Mouse (Mus musculus) liver, embryonic 11.5 days (tissue): Measurements from ENCODE around the gene Alk. TPM values are rescaled to one million over a fixed set of nuclear protein-coding genes. Genes with fewer than 3 reads are reported as not detected.

Experiments
- ATAC-seq: fragments of 200-750 bp; cut with Nextera tagmentation; replicated peaks from 2 replicates; pipeline ENCODE4 v1.8.0; 2017; ENCODE audit warnings: moderate number of reproducible peaks, mild to moderate bottlenecking, moderate TSS enrichment, moderate library complexity; ENCODE audit not compliant: low FRiP score
- DNase-seq: peaks from one replicate; pipeline ENCODE4 v3.0.0-alpha.2; 2017; ENCODE audit warnings: low spot score
- H3K27ac ChIP-seq: fragments of 300-500 bp; sonication (generic); 2 replicates; pipeline ENCODE4 v1.5.1; 2014; ENCODE audit warnings: mild to moderate bottlenecking, low read depth, low read length, control low read depth
- H3K27me3 ChIP-seq: fragments of 300-500 bp; sonication (generic); replicated peaks from 2 replicates; pipeline ENCODE4 v1.6.1; 2014; ENCODE audit warnings: low read length, mixed read lengths; ENCODE audit not compliant: control insufficient read depth, insufficient read depth
- H3K36me3 ChIP-seq: fragments of 300-500 bp; sonication (generic); 2 replicates; pipeline ENCODE4 v1.6.1; 2014; ENCODE audit warnings: mild to moderate bottlenecking, low read length, moderate library complexity, mixed read lengths; ENCODE audit not compliant: control insufficient read depth, insufficient read depth
- H3K4me1 ChIP-seq: fragments of 300-500 bp; sonication (generic); replicated peaks from 2 replicates; pipeline ENCODE4 v1.6.1; 2014; ENCODE audit warnings: low read length, mixed read lengths; ENCODE audit not compliant: control insufficient read depth, insufficient read depth
- H3K4me2 ChIP-seq: fragments of 300-500 bp; sonication (generic); 2 replicates; pipeline ENCODE4 v1.6.1; 2014; ENCODE audit warnings: mild to moderate bottlenecking, control low read depth, moderate library complexity
- H3K4me3 ChIP-seq: fragments of 300-500 bp; sonication (generic); 2 replicates; pipeline ENCODE4 v1.5.1; 2014; ENCODE audit warnings: low read depth, low read length, control low read depth
- H3K9ac ChIP-seq: fragments of 300-500 bp; sonication (generic); 2 replicates; pipeline ENCODE4 v1.6.1; 2014; ENCODE audit warnings: low read depth, low read length, control low read depth
- H3K9me3 ChIP-seq: fragments of 300-500 bp; sonication (generic); 2 replicates; pipeline ENCODE4 v1.6.1; 2016; ENCODE audit warnings: low read length, inconsistent platforms, mixed read lengths; ENCODE audit not compliant: control insufficient read depth
- WGBS: fragments of 180-500 bp; shearing (Covaris S2); extraction: QIAGEN DNeasy Blood & Tissue Kit; methylation state at CpG from one replicate; pipeline ENCODE4 v1.1.7; 2014; 5-methylcytosine and 5-hydroxymethylcytosine counted together
- polyA plus RNA-seq: library from polyadenylated mRNA; unstranded; fragments of >200 nt; fragmentation: Nextera tagmentation; extraction: Ambion mirVana; gene quantifications from 2 replicates; pipeline ENCODE4 v1.2.1, GENCODE M21; 2014

Alk gene
- polyA plus RNA-seq, 1 experiment from 2014 or later = 0.21 TPM

DNA sequence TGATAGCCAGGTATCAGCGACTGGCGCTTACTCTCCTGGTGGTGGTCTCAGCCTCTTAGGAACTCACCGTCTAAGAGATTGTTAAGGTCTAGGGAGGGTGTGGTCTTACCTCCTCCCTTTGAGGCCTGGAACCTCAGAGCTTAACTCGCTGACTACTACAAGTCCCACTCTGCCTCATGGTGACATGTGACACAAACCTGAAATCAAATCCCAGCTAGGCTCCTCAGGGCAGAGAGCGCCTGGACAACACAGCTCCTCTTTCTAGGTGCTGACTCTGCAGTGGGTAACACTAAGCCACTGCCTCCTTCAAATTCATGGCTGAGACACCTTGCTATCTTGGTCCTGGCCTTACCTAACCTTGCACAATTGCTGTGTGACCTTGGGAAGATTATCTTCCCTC lies 689.5 kb downstream of the Alk start:
- Histone ChIP-seq H3K4me3 (no peak overlapping the region), H3K4me2 (no peak overlapping the region), H3K4me1 (no peaks in the 10 kb centered on the region), H3K9ac (no peak overlapping the region), H3K27ac (no peak overlapping the region), H3K36me3 (no peaks in the 10 kb centered on the region), H3K27me3 (no peaks in the 10 kb centered on the region), H3K9me3 (no peaks in the 10 kb centered on the region)
- ATAC-seq (no peak), DNase-seq (no peak)
- WGBS = 68% methylated on average over 5 of the region's 5 CpGs

DNA sequence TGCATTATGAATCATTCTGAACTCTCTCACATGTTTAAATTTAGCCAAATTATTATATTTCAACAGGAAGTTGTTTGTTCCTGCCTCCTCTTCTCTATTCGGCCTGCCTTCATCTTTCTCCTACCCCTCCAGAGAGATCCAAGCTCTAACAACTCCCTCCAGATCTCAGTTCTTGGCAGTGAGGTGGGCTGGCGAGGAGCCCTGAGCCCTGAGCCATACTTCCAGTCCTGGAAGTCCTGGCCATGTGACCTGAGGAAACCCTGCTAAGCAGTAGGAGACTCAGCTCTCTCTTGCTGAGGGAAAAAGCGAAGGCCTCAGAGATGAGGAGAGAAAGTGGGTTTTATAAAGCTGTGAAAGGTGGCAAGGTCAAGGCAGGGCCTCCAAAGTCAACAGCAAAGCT lies 689.9 kb downstream of the Alk start:
- H3K36me3 ChIP-seq = no peaks in the 10 kb centered on the region
- H3K4me1 ChIP-seq = no peaks in the 10 kb centered on the region
- DNase-seq (no peak), ATAC-seq (no peak)
- H3K27me3 ChIP-seq = no peaks in the 10 kb centered on the region
- no peak overlapping the region for H3K9ac ChIP-seq
- no peaks in the 10 kb centered on the region for H3K9me3 ChIP-seq
- H3K27ac ChIP-seq = no peak overlapping the region
- WGBS = 53% methylated on average over 3 of the region's 3 CpGs
- H3K4me2 ChIP-seq = no peak overlapping the region
- no peak overlapping the region for H3K4me3 ChIP-seq

- Histone ChIP-seq H3K9ac (no peak overlapping the region), H3K4me2 (no peak overlapping the region), H3K36me3 (no peaks in the 10 kb centered on the region), H3K4me1 (no peaks in the 10 kb centered on the region), H3K4me3 (no peak overlapping the region), H3K27me3 (no peaks in the 10 kb centered on the region), H3K27ac (no peak overlapping the region), H3K9me3 (no peaks in the 10 kb centered on the region)
- WGBS = 32% methylated on average over 3 of the region's 3 CpGs
- no peak for ATAC-seq
- DNase-seq = no peak
Observed at GRCm38 (mm10) chr17:71913188-71913587, 691.2 kb downstream of the Alk start.

- no peak overlapping the region for H3K27ac ChIP-seq
- DNase-seq (no peak), ATAC-seq (no peak)
- no peaks in the 10 kb centered on the region for H3K9me3 ChIP-seq
- WGBS = 41% methylated on average over 3 of the region's 3 CpGs
- no peaks in the 10 kb centered on the region for H3K4me1 ChIP-seq
- H3K9ac ChIP-seq = no peak overlapping the region
- no peaks in the 10 kb centered on the region for H3K27me3 ChIP-seq
- H3K36me3 ChIP-seq = no peaks in the 10 kb centered on the region
- H3K4me3 ChIP-seq = no peak overlapping the region
- H3K4me2 ChIP-seq = no peak overlapping the region
Observed at GRCm38 (mm10) chr17:71909107-71909506, 695.3 kb downstream of the Alk start.

DNA sequence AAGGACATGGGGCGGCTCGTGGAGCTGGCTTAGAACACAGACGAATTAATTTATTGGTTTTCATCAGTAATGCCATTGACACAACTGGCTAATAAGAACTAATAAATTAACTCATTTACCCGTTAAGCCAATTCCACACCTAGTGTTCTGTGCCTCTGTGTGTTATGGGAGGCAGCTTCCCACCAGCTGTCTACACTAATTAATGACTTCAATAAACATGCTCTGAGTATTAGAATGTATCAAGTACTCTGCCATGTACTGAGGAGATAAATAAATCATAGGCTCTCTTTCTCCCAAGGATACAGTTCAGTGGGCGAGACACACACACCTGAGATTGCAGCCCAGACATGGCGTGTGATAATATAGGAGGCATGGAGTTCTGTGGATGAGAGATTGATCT lies 723.1 kb downstream of the Alk start:
- Histone ChIP-seq H3K4me3 (no peak overlapping the region), H3K4me1 (no peaks in the 10 kb centered on the region), H3K9me3 (no peaks in the 10 kb centered on the region), H3K4me2 (no peak overlapping the region), H3K27me3 (no peaks in the 10 kb centered on the region), H3K9ac (no peak overlapping the region), H3K36me3 (no peaks in the 10 kb centered on the region), H3K27ac (no peak overlapping the region)
- no peak for DNase-seq
- ATAC-seq = no peak
- WGBS = 83% methylated on average over 6 of the region's 6 CpGs

GRCm38 (mm10) chr17:71875492-71875891 lies 728.9 kb downstream of the Alk start:
- no peak overlapping the region for H3K4me2 ChIP-seq
- DNase-seq (no peak), ATAC-seq (no peak)
- WGBS = 82% methylated on average over 7 of the region's 7 CpGs
- no peak overlapping the region for H3K27ac ChIP-seq
- H3K36me3 ChIP-seq = no peaks in the 10 kb centered on the region
- H3K9me3 ChIP-seq = no peaks in the 10 kb centered on the region
- H3K9ac ChIP-seq = no peak overlapping the region
- H3K4me1 ChIP-seq = no peaks in the 10 kb centered on the region
- H3K4me3 ChIP-seq = no peak overlapping the region
- no peaks in the 10 kb centered on the region for H3K27me3 ChIP-seq

- no peaks in the 10 kb centered on the region for H3K9me3 ChIP-seq
- no peak overlapping the region for H3K27ac ChIP-seq
- H3K9ac ChIP-seq = no peak overlapping the region
- ATAC-seq = no peak
- H3K36me3 ChIP-seq = no peaks in the 10 kb centered on the region
- WGBS = 81% methylated on average over 9 of the region's 9 CpGs
- DNase-seq = no peak
- H3K4me2 ChIP-seq = no peak overlapping the region
- H3K27me3 ChIP-seq = peaks cover 1% of the 10 kb centered on the region; the same call in 1 of the 2 replicates
- H3K4me1 ChIP-seq = no peaks in the 10 kb centered on the region
- H3K4me3 ChIP-seq = no peak overlapping the region
Observed at GRCm38 (mm10) chr17:71874795-71875194, 729.6 kb downstream of the Alk start.

- DNase-seq (no peak), ATAC-seq (no peak)
- WGBS = 42% methylated on average over 6 of the region's 6 CpGs
Observed at GRCm38 (mm10) chr17:71874077-71874476, 730.4 kb downstream of the Alk start.

GRCm38 (mm10) chr17:71872976-71873375 lies 731.5 kb downstream of the Alk start:
- H3K4me2 ChIP-seq = no peak overlapping the region
- H3K27ac ChIP-seq = no peak overlapping the region
- 44% methylated on average over 5 of the region's 5 CpGs for WGBS
- no peak overlapping the region for H3K4me3 ChIP-seq
- no peak overlapping the region for H3K9ac ChIP-seq
- H3K27me3 ChIP-seq = peaks cover 14% of the 10 kb centered on the region; the same call in 1 of the 2 replicates
- H3K4me1 ChIP-seq = no peaks in the 10 kb centered on the region
- no peaks in the 10 kb centered on the region for H3K9me3 ChIP-seq
- no peaks in the 10 kb centered on the region for H3K36me3 ChIP-seq
- ATAC-seq = no peak
- no peak for DNase-seq

More at GRCm38 (mm10) chr17:71874077-71874476, 730.4 kb downstream of the Alk start:
- H3K27ac ChIP-seq = no peak overlapping the region
- H3K36me3 ChIP-seq = no peaks in the 10 kb centered on the region
- H3K27me3 ChIP-seq = peaks cover 8% of the 10 kb centered on the region; the same call in 1 of the 2 replicates
- no peak overlapping the region for H3K9ac ChIP-seq
- no peak overlapping the region for H3K4me2 ChIP-seq
- no peaks in the 10 kb centered on the region for H3K9me3 ChIP-seq
- no peak overlapping the region for H3K4me3 ChIP-seq
- H3K4me1 ChIP-seq = no peaks in the 10 kb centered on the region
